23 mouse cellular contexts compared by ENCODE assay signal in genomic region chr1:190591621-190592020, GRCm38 (mm10).
A peak's percentile ranks its signal among the peaks of the same experiment; 100 is the strongest.
DNase-seq lines count a peak whose midpoint lies in the region; ATAC-seq lines count a peak whose summit lies in the region.
"Had no signal": no experiment of that assay in that cellular context is flagged by ENCODE, and none has a peak within 500 bp of the region (broad histone marks: within the 10 kb centered on the region; RNA-seq: fewer than 3 reads in every experiment).

No protein-coding gene starts in this region.

- H3K36me3 ChIP-seq in megakaryocyte, embryonic 14.5 days (replicated peaks; ENCODE audit: low read length): no peaks in the 10 kb centered on the region
- H3K36me3 ChIP-seq: embryonic facial prominence, embryonic 10.5 days; embryonic facial prominence, embryonic 12.5 days; forebrain, embryonic 15.5 days; G1E had no signal

- intact Hi-C loops in heart, postnatal 36 days (cut with DNase I): no loop called here

- peaks cover 15% of the 10 kb centered on the region; the same call in 1 of the 2 replicates for H3K9me3 ChIP-seq in megakaryocyte, embryonic 14.5 days
- H3K9me3 ChIP-seq: embryonic facial prominence, embryonic 10.5 days; embryonic facial prominence, embryonic 12.5 days; forebrain, embryonic 13.5 days; forebrain, embryonic 15.5 days had no signal

- no peak for ATAC-seq in megakaryocyte, adult 5-6 weeks (ENCODE audit: poor library complexity, severe bottlenecking)
- ATAC-seq in monocyte, adult 5-6 weeks (replicated peaks; ENCODE audit: insufficient number of reproducible peaks, low FRiP score, low TSS enrichment, poor library complexity, severe bottlenecking): peak; percentile 17; the same call in 1 of the 2 replicates
- ATAC-seq: activated CD4-positive, CD25-positive, alpha-beta regulatory T cell, adult 4 months; CD4-positive, CD25-positive, alpha-beta regulatory T cell, adult 4 months; forebrain, embryonic 13.5 days; forebrain, embryonic 15.5 days; Patski had no signal

- H3K27me3 ChIP-seq in megakaryocyte, embryonic 14.5 days (replicated peaks): no peaks in the 10 kb centered on the region
- H3K27me3 ChIP-seq: CH12.LX; embryonic facial prominence, embryonic 12.5 days; forebrain, embryonic 13.5 days; forebrain, embryonic 15.5 days; Patski had no signal

- peak overlapping the region; percentile 66 for H3K4me3 ChIP-seq in megakaryocyte, embryonic 14.5 days (replicated peaks)
- H3K4me3 ChIP-seq: embryonic facial prominence, embryonic 10.5 days; embryonic facial prominence, embryonic 12.5 days; forebrain, embryonic 13.5 days; forebrain, embryonic 15.5 days had no signal

- peak; percentile 59 for DNase-seq in heart, adult 11 months
- DNase-seq in heart, postnatal 36 days: no peak
- DNase-seq: adrenal gland, adult 8-10 months; adrenal gland, postnatal 14 days; adrenal gland, postnatal 36 days; B cell, adult 2 months; cerebellum, adult 11-12 months; cerebellum, adult 2 months; cerebellum, adult 9-10 months; cerebellum, postnatal 10 days; cerebellum, postnatal 25 days had no signal

- no peaks in the 10 kb centered on the region for H3K4me1 ChIP-seq in megakaryocyte, embryonic 14.5 days
- H3K4me1 ChIP-seq: embryonic facial prominence, embryonic 10.5 days; embryonic facial prominence, embryonic 12.5 days; forebrain, embryonic 13.5 days; forebrain, embryonic 15.5 days had no signal
